Mouse (Mus musculus) heart, postnatal 14 days (tissue): Measurements from ENCODE around the gene Vmn2r18. TPM values are rescaled to one million over a fixed set of nuclear protein-coding genes. Genes with fewer than 3 reads are reported as not detected.

Source experiments
- DNase-seq, 2 experiments: peaks; one replicate each; pipeline ENCODE4 v3.0.0; 2021 to 2022
- intact Hi-C: fragments of 180-260 bp; cut with DNase I; formaldehyde crosslinking; loops from one replicate; pipeline ENCODE4 v1.15.1; 2025
- long read RNA-seq, 2 experiments: library from polyadenylated mRNA; stranded (forward); transcript quantifications; one replicate each; pipeline ENCODE4 v2.0.0; 2021
- total RNA-seq, 2 experiments: library from RNA; stranded (reverse); gene quantifications; 2 replicates each; pipeline ENCODE4 v1.2.3; 2021

Gene Vmn2r18
- total RNA-seq = not detected
- long read RNA-seq, experiment 1 = 0 reads
- long read RNA-seq, experiment 2 = 0 reads

DNA sequence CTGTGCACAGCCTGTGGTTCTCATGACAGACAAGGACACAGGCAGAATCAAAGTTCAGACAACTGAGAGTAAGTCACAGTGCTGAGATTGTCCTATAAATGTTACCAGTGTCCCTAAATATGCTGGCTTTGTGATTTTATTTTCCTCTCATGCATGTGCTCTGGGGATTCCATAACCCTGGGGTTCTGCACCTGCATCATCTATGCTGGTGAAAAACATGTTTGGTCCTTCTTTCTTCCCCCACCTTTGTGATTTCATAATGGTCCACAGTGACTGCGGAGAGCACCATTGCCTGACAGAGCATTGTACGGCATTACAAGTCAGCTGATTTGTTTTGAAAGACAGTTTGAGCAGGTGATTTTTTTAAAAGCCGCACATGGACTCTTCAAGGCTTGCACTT is at the start of gene Vmn2r18:
Gene Vmn2r18, minus strand, starts transcription at position 101 of the 400 bp plus-strand sequence.
- intact Hi-C loops = no loop called here
- DNase-seq = no peak

- DNase-seq = no peak
- intact Hi-C loops = no loop called here
Measured at GRCm38 (mm10) chr5:151651411-151651784, 45.6 kb upstream of the Vmn2r18 start.

- peak; percentile 93 to 98 for DNase-seq
- intact Hi-C loops = no loop called here
Measured at GRCm38 (mm10) chr5:151650700-151651410, 45.0 kb upstream of the Vmn2r18 start, which contains the start of gene Rfc3. TSS of gene Rfc3 (minus strand) at chr5:151651242.

- DNase-seq = peak in 1 of 2 experiments; percentile 16
- intact Hi-C loops = no loop called here
Measured at GRCm38 (mm10) chr5:151644845-151645244, 39.0 kb upstream of the Vmn2r18 start.

DNA sequence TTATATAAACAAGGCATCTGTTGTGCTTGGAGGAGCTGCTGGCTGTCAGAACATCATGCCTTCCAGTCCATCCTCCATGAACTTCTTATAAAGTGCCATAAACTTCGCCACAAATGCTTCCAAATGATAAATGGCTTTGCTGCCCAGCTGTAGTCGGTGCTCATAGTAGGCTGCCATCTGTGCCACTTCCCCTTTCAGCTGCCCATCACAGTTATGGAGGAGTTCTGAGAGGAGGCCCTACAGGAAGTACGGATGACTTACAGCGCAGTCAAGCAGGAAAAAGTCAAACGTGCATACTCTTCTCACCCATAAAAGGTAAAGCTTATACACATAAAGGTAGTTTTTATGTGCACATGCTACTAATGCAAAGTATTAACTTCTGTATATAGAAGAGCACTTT is 37.0 kb upstream of the Vmn2r18 start:
- DNase-seq = no peak
- intact Hi-C loops = no loop called here

GRCm38 (mm10) chr5:151642102-151642501 is 36.3 kb upstream of the Vmn2r18 start:
- no peak for DNase-seq
- intact Hi-C loops = no loop called here

DNA sequence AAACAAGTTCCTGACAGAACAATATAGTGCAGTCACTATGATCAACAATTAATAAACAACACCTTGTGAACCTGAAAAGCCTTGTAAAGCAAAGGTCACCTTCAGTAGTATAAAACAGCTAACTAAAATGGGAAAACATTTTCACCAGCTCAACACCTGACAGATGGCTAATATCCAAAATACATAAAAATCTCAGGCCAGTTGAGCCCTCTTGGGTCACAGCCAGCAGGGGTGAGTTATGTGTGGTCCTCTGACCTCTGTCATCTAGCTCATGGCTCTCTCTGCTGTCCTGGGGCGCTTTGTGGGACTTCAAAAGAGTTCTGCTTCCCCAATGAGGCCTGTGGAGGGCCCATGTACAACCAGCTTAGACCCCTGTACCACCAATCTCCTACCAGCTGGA is 4.1 kb downstream of the Vmn2r18 start:
- intact Hi-C loops = no loop called here
- DNase-seq = no peak

Other genes with a start within 250 kb of the Vmn2r18 start
- 1 to 10 TPM in 1 of 2 experiments, not detected in 1; 2.4 TPM for gene Gm42906, start 177.9 kb downstream of the Vmn2r18 start, total RNA-seq
- gene Rfc3, start 45.2 kb upstream of the Vmn2r18 start, total RNA-seq = 1 to 10 TPM; 5.3 to 6.0 TPM